Mouse (Mus musculus) liver, adult (tissue): Measurements from ENCODE around the gene Enah.

ENCODE experiments used
- GATA4 ChIP-seq: IDR thresholded peaks from 2 replicates; pipeline ENCODE4 v1.6.1; 2014; ENCODE audit warnings: mild to moderate bottlenecking, low read length; ENCODE audit not compliant: insufficient replicate concordance

The Enah gene

DNA sequence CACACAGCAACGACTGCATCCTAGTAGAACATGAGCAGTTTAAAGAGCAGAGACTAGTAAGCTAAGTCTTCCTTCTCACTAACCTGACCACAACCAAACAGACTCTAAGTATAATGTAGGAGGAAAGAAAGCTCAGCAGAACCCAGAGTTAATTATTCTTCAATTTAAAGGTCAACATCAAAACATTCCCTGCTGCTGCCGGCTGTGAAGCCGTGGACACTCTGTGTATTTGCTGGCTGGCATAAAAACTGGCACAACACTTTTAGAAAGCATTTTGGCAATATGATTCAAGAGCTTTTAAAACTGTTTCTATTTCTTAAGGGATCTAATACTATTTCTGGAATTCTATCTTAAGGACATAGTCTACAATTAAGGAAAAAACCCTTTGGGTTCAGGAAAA, 22.0 kb downstream of the Enah start:
- no peak for TF ChIP-seq GATA4

DNA sequence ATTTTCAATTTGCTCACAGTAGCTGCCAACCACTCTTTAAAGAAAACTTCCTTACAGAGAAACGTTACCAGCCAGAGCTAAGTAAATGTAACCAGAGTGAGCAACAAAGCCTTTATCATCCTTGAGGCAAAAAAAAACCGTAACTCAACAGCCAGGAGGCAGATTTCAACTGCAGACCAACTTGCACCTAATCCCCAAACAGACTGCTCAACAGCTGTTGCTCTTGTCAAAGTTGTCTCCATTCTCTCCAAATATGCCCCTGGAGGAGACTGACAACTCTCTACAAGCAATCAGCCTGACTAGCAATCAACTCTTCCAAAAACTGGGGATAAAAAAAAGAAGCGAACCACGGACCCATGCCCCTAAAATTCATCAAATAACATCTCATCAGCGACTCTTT, 26.2 kb downstream of the Enah start:
- no peak for TF ChIP-seq GATA4

DNA sequence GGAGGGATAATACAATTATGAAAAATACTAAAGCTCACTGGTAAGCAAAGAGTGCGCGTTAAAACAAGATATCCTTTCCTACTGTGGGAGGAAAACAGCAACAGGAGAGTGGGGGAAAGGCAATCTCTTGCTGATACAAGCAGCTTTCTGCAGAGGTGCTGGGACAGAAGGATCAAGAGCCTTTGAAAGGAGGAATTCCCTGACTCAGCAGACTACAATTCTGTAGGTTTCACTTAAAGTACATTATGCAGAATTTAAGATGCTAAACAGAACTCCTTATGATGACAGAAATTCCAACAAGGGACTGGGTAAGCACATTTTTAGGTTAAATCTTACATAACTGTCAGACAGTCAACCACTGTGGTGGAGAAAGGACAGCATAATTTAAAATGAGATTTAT, 31.4 kb downstream of the Enah start:
- no peak for TF ChIP-seq GATA4

- TF ChIP-seq GATA4 = no peak
Measured at GRCm38 (mm10) chr1:181987226-181987625, 32.6 kb downstream of the Enah start.

DNA sequence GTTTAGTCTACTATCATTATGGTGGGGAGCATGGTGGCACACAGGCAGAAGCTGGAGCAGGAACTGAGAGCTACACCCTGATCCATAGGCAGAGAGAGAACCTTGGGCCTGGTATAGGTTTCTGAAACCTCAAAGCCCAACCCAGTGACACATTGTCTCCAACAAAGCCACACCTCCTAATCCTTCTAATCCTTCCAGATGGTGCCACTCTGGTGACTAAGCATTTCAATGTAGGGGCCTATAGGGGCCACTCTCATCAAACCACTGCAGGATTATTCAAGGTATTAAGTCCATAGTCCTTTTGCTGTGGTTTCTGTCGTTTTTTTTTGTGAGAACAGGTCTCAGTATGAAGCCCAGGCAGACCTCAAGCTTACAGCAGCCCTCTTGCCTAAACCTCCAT, 33.9 kb downstream of the Enah start:
- TF ChIP-seq GATA4 = no peak

DNA sequence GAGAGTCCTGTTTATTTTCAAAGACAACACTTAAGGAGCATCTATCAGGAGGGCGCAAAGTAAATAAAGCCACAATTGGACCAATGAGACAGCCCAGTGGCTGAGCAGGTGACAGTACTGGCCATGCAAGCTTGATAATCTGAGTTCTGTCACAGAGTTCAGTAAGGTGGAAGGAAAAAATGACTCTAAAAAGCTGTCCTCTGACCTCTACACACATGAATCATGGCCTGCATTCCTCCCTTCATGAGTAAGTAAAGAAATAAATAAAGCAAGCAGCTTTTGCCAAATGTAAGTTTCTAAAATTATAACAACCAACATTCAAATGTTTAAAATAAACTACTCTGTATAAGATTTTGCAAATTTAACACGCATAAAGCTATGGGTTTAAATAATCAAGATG, 35.0 kb downstream of the Enah start:
- TF ChIP-seq GATA4 = no peak

DNA sequence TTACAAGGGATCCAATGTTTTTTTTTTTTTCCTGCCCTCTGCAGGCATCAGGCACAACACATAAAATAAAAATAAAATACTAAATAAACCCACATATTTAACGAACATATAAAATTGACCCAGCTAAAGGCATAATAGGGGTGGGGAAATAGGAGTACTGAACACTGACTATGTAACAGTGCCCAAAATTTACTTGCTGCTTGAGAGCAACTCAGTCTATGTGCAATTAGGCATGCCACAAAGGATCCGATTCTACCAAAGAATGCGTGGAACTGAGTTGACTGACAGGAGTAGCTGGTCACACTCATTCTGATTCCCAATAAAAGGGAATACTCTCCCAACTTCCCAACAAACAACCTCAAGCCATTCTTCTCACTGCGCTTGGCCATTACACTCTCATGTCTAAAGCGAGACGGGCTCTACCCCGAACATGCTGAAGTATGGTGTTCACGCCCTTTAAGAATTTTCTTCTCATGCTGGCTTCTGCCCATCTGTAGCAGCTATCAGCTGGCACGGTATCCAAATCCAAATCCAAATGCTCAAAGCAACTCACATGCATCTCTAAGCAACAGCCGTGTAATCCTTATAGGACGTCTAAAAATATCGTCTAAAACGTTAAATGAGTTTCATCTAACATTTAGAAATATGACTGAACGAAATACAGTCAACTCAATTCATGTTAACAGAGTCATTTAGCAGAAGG, 39.6 kb downstream of the Enah start:
- TF ChIP-seq GATA4 = no peak

GRCm38 (mm10) chr1:181975510-181975909, 44.3 kb downstream of the Enah start:
- TF ChIP-seq GATA4 = no peak

- TF ChIP-seq GATA4 = no peak
Measured at GRCm38 (mm10) chr1:181974897-181975296, 44.9 kb downstream of the Enah start.

DNA sequence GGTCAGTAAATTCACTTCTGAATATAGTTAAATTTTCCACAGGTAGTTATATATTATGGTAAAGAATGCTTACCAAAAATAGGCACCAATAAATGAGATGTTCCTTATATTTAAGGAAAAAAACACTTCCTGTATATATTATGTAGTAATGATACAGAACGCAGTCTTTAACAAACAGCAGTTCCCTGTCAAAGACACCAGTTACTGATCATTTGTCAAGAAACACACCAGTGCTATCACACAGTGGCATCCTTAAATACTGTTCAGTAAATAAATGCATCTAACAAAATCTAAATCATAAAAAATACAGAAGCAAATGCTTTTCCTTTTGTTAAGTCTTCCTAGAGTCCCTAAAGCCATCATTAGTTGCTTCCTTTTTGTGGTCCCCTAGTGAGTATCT, 54.5 kb downstream of the Enah start:
- TF ChIP-seq GATA4 = no peak

DNA sequence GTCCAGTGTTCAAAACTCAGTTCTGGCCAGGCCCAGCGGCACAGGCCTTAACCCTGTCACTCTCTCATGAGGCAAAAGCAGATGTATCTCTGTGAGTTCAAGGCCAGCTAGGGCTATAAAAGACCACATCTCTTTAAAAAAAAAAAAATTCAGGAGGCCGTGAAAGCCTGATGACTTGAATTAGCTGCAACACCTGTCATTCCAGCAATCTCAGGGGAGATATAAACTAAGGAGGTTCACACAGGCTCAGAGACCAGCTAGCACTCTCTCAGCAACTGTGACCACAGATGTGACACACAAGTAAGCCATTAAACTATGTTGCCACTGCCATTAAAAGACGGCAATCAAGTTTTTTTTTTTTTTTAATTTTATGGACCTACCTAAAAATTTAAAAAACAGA, 56.0 kb downstream of the Enah start:
- TF ChIP-seq GATA4 = no peak

DNA sequence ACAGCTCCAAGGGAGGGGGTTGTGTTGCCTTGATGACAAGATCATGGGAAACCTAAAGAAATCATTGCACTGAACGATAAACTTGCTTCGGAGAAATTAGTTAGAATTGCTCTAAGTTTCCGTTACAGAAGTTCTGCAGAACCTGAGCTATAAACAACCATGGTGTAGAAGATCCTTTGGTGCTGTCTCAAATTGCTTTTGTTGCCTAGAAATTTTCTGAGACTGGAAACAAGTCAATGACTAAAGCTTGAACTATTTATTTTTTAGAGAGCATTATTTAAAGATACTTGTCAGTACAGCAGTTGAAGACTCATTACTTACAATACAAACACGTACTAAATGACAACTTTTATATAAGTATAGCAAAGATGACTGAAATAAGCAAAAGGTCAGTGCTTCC, 56.4 kb downstream of the Enah start:
- TF ChIP-seq GATA4 = no peak

- no peak for TF ChIP-seq GATA4
Measured at GRCm38 (mm10) chr1:181960383-181960782, 59.4 kb downstream of the Enah start.

GRCm38 (mm10) chr1:181958392-181958791, 61.4 kb downstream of the Enah start:
- no peak for TF ChIP-seq GATA4

GRCm38 (mm10) chr1:181957736-181958135, 62.1 kb downstream of the Enah start:
- TF ChIP-seq GATA4 = no peak

GRCm38 (mm10) chr1:181953547-181953946, 66.2 kb downstream of the Enah start:
- no peak for TF ChIP-seq GATA4

DNA sequence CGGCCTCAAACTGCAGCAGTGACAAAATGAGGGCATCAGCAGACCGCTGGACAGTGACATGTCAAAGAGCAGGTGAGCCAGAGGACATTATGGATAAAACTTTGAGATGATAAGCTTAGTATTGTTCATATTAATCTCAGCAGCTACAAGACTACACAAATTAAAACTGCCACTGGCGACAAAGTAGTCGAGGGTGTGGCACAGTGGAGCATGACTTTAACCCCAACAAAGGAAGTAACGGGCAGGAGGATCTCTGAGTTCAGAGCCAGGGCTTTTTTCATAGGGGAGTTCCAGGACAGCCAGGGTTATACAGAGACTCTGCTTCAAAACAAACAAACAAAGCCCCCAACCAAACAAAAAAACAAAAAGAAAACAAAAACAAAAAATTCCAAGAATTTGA, 68.5 kb downstream of the Enah start:
- no peak for TF ChIP-seq GATA4
